Mouse (Mus musculus) hindbrain, postnatal 0 days (tissue): ENCODE data around the gene Tgds. TPM values are rescaled to one million over a fixed set of nuclear protein-coding genes. Genes with fewer than 3 reads are reported as not detected.

Experiments
- ATAC-seq: fragments of 200-750 bp; cut with Nextera tagmentation; 2 replicates; pipeline ENCODE4 v1.8.0; 2017; ENCODE audit warnings: mild to moderate bottlenecking, moderate TSS enrichment, moderate library complexity
- DNase-seq: peaks from one replicate; pipeline ENCODE4 v3.0.0-alpha.2; 2015; ENCODE audit warnings: low spot score
- H3K27ac ChIP-seq: fragments of 300-500 bp; sonication (generic); 2 replicates; pipeline ENCODE4 v1.5.1; 2014; ENCODE audit warnings: mild to moderate bottlenecking
- H3K27me3 ChIP-seq: fragments of 300-500 bp; sonication (generic); 2 replicates; pipeline ENCODE4 v1.6.1; 2014; ENCODE audit warnings: low read length, mixed read lengths; ENCODE audit not compliant: insufficient read depth
- H3K36me3 ChIP-seq: fragments of 300-500 bp; sonication (generic); 2 replicates; pipeline ENCODE4 v1.6.1; 2014; ENCODE audit warnings: low read length, mixed read lengths; ENCODE audit not compliant: insufficient read depth
- H3K4me1 ChIP-seq: fragments of 300-500 bp; sonication (generic); 2 replicates; pipeline ENCODE4 v1.6.1; 2014; ENCODE audit warnings: antibody characterized with exemption, low read length, mixed read lengths; ENCODE audit not compliant: insufficient read depth
- H3K4me2 ChIP-seq: fragments of 300-500 bp; sonication (generic); 2 replicates; pipeline ENCODE4 v1.6.1; 2014; ENCODE audit warnings: low read depth, mild to moderate bottlenecking, low read length, moderate library complexity, mixed read lengths
- H3K4me3 ChIP-seq: fragments of 300-500 bp; sonication (generic); 2 replicates; pipeline ENCODE4 v1.5.1; 2014; ENCODE audit warnings: low read length
- H3K9ac ChIP-seq: fragments of 300-500 bp; sonication (generic); replicated peaks from 2 replicates; pipeline ENCODE4 v1.6.1; 2014; ENCODE audit warnings: mild to moderate bottlenecking, low read length, moderate library complexity, mixed read lengths
- H3K9me3 ChIP-seq: fragments of 300-500 bp; sonication (generic); 2 replicates; pipeline ENCODE4 v1.6.1; 2016; ENCODE audit warnings: low read length, mixed read lengths
- CTCF ChIP-seq: IDR thresholded peaks from 2 replicates; pipeline ENCODE4 v1.5.1; 2016; ENCODE audit warnings: antibody characterized with exemption, control low read depth, low read depth
- WGBS: fragments of 180-500 bp; shearing (Covaris S2); extraction: QIAGEN DNeasy Blood & Tissue Kit; methylation state at CpG from one replicate; pipeline ENCODE4 v1.1.7; 2014; 5-methylcytosine and 5-hydroxymethylcytosine counted together
- polyA plus RNA-seq: library from polyadenylated mRNA; unstranded; fragments of >200 nt; fragmentation: Nextera tagmentation; extraction: Ambion mirVana; gene quantifications from 2 replicates; pipeline ENCODE4 v1.2.1, GENCODE M21; 2015
- total RNA-seq: library from RNA; depleted of rRNA; stranded (reverse); fragments of >200 nt; gene quantifications from 2 replicates; pipeline ENCODE4 v1.2.3, GENCODE M21; 2014; rRNA removed

Gene Tgds
- total RNA-seq (8.1 and 10.0 TPM in 2 replicates), polyA plus RNA-seq (8.8 and 10.3 TPM in 2 replicates)

DNA sequence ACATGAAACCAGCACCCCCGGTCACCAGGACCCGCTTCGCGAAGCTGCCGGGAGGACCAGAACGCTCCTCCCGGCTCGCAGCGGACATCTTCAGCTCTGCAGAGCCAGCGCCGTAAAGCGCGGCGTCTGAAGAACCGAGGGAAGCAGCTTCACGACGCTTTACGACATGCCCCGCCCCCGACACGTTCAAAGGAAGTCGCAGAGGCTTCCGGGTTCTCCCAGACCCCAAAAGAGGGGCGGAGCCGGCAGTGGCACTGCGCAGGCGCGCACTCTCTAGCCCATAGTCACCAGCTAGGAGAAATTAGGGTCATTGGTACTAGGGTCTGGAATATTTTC, at the start of gene Tgds:
Tgds (minus strand) TSS at position 114 of the 336 bp plus-strand sequence.
- H3K4me2 ChIP-seq = peak within 1 kb of the TSS; percentile 82
- peak within 1 kb of the TSS; percentile 68 for H3K27ac ChIP-seq
- peaks cover 15% of the 10 kb centered on the region for H3K4me1 ChIP-seq
- DNase-seq = peak; percentile 100
- peak; percentile 85 for ATAC-seq
- peak within 1 kb of the TSS; percentile 61 for H3K4me3 ChIP-seq
- no peaks in the 10 kb centered on the region for H3K9me3 ChIP-seq
- peak within 1 kb of the TSS; percentile 59 for H3K9ac ChIP-seq
- under 1% methylated on average over 28 of the region's 28 CpGs for WGBS
- no peak for TF ChIP-seq CTCF
- no peaks in the 10 kb centered on the region; the same call in 1 of the 2 replicates for H3K36me3 ChIP-seq
- H3K27me3 ChIP-seq = no peaks in the 10 kb centered on the region

DNA sequence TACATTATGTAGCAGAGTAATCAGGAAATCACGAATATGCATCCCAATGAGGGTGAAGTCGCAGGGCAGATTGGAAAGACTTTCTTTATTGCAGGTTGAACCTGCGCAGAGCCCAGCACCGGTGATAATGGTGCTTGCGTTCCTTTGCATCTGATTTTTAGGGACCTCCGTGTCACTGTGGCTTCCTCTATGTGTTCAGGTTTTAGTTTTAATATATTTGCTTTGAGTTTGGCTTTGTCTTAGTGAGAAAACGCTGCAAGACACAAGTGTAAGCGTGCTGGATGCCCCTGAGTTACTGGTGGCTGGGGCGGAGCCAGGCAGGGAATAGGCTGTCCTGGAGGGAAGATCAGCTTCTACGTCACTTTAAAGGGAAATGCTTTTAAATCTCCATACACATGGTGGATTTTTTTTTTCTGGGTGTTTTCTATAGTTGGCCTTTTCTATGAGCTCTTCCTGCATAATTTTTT, 48.2 kb upstream of the Tgds start:
- no peaks in the 10 kb centered on the region for H3K27me3 ChIP-seq
- WGBS = 3% methylated on average over 10 of the region's 10 CpGs
- H3K4me1 ChIP-seq = no peaks in the 10 kb centered on the region
- DNase-seq (peak; percentile 82), ATAC-seq (peak; percentile 67)
- TF ChIP-seq CTCF = no peak
- no peaks in the 10 kb centered on the region for H3K9me3 ChIP-seq
- no peaks in the 10 kb centered on the region for H3K36me3 ChIP-seq
- peak overlapping the region; percentile 43 for H3K4me3 ChIP-seq
- H3K9ac ChIP-seq = peak overlapping the region; percentile 45
- peak overlapping the region; percentile 67 for H3K4me2 ChIP-seq
- peak overlapping the region; percentile 23 for H3K27ac ChIP-seq

DNA sequence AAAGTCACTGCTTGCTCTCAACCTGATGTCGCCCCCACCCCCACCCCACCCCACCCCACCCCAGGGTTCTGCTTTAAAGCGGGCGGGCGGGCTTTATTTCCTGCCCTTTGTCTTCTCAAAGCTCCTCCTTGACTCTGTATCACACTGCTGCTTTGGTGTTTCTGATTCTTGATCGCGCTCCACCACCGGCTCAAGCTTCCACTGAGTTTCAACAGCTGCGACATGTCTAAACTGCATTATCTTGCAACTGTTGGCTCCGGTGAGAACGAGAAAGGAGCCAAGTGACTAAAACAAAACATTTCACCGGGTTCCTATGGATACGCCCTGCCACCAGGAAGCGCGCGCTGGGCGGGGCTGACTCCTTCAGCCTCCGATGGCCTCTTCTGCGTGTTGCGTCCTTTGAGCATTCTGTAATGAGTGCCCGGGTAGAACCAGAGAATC, 47.6 kb upstream of the Tgds start:
- ATAC-seq = peak; percentile 89
- peak overlapping the region; percentile 45 for H3K9ac ChIP-seq
- no peak for TF ChIP-seq CTCF

DNA sequence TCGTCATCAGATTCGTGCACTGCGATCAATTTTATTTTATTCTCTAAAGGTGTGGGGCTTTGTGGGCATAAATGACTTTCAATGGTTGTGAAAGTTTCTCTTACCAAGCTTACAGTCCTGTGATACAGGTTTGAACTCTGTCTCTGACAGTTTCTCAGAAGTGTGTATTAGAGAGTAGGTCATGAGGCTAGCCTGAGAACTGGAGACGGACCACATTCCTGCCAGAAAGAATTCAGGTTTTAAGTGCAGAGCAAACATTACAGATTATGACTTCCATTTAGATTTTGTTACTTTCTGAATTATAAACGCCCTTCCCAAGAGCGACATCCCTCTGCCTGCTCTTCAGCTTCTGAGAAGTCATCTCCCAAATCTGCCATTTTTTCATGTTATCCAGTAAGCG, 47.1 kb upstream of the Tgds start:
- Histone ChIP-seq H3K4me1 (no peaks in the 10 kb centered on the region), H3K9ac (peak overlapping the region; percentile 45; the same call in 1 of the 2 replicates), H3K9me3 (no peaks in the 10 kb centered on the region), H3K27ac (peak overlapping the region; percentile 23; the same call in 1 of the 2 replicates), H3K27me3 (no peaks in the 10 kb centered on the region), H3K4me2 (peak overlapping the region; percentile 67), H3K4me3 (peak overlapping the region; percentile 43), H3K36me3 (no peaks in the 10 kb centered on the region)
- no peak for DNase-seq
- peak; percentile 30 for ATAC-seq
- no peak for TF ChIP-seq CTCF
- 31% methylated on average over 7 of the region's 7 CpGs for WGBS

More for the DNA sequence above, 47.6 kb upstream of the Tgds start:
- peak overlapping the region; percentile 23 for H3K27ac ChIP-seq
- H3K4me3 ChIP-seq = peak overlapping the region; percentile 43
- H3K27me3 ChIP-seq = no peaks in the 10 kb centered on the region
- no peaks in the 10 kb centered on the region for H3K36me3 ChIP-seq
- no peaks in the 10 kb centered on the region for H3K4me1 ChIP-seq
- H3K4me2 ChIP-seq = peak overlapping the region; percentile 67
- peak; percentile 77 for DNase-seq
- no peaks in the 10 kb centered on the region for H3K9me3 ChIP-seq
- WGBS = under 1% methylated on average over 20 of the region's 20 CpGs

DNA sequence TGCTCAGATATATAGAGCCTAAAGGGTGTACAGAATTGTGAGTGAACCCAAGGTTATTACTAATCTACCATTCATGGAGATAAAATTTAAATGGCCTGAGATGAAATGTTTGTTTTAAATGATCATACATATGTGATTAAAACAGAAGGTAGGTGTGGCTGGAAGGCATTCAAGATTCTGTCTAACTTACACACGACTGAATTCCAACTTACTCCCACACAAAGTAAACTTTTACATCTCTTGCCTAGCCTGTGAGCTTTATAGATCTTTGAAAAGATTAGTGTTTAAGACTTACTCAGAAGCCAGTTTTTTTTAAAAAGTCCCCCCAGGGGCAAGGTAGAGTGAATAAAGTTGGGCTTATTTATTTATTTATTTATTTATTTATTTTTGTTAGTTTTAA, 46.7 kb upstream of the Tgds start:
- H3K27me3 ChIP-seq = no peaks in the 10 kb centered on the region
- H3K4me3 ChIP-seq = no peak overlapping the region
- DNase-seq (no peak), ATAC-seq (no peak)
- TF ChIP-seq CTCF = no peak
- H3K36me3 ChIP-seq = no peaks in the 10 kb centered on the region
- no peak overlapping the region for H3K9ac ChIP-seq
- no peaks in the 10 kb centered on the region for H3K4me1 ChIP-seq
- no peaks in the 10 kb centered on the region for H3K9me3 ChIP-seq
- WGBS = 36% methylated on average over 1 of the region's 1 CpGs
- H3K4me2 ChIP-seq = no peak overlapping the region
- no peak overlapping the region for H3K27ac ChIP-seq

DNA sequence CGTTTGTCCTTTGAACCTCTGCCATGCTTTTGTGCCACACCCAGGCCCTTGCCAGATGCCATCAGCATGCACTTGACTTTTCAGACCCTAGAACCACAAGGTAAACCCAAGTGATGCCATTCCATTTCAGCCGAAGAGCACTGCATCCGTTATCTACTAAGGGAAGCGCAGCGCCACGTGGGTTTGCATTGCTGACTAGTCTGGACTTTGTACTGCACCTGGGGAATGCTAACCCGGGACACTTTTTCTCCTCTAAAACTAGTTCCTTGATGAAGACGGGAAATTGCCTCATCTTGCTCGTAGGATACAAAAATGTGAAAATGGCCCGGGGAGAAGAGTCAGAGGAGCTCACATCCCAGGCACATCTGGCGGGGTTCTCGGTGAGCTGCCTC, 43.1 kb upstream of the Tgds start:
- Histone ChIP-seq H3K9ac (no peak overlapping the region), H3K4me2 (no peak overlapping the region), H3K36me3 (no peaks in the 10 kb centered on the region), H3K27me3 (no peaks in the 10 kb centered on the region), H3K4me1 (no peaks in the 10 kb centered on the region), H3K4me3 (no peak overlapping the region), H3K9me3 (no peaks in the 10 kb centered on the region), H3K27ac (no peak overlapping the region)
- TF ChIP-seq CTCF = no peak
- no peak for DNase-seq
- 90% methylated on average over 12 of the region's 12 CpGs for WGBS
- no peak for ATAC-seq

DNA sequence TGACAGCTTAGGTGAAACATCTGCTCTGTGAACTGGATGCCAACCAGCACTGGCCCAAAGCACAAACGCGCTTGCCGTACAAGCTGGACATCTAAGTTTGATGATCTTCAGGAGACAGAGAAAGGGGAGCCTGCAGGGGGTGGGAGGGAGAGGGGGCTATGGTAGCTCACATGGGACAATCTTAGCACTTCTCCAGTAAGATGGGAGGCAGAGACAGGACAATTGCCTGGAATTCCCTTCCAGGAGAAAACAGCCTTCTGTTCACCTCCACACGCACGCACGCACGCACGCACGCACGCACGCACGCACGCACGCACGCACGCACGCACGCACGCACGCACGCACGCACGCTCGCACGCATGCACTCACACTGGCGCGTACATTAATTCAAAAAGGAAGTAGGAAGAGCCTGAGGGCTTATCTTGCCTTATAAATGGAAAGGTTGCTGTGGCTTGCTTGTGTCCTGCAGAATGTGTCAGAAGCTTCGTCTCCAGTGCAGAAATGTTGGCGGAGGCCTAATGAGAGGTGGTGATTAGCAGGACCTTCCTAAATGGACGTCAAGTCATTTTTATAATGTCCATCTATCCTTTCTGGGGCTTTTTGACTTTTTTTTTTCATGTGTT, 42.6 kb upstream of the Tgds start:
- Histone ChIP-seq H3K36me3 (no peaks in the 10 kb centered on the region), H3K9ac (no peak overlapping the region), H3K4me2 (no peak overlapping the region), H3K27me3 (no peaks in the 10 kb centered on the region), H3K9me3 (no peaks in the 10 kb centered on the region), H3K4me1 (no peaks in the 10 kb centered on the region), H3K27ac (no peak overlapping the region), H3K4me3 (no peak overlapping the region)
- no peak for ATAC-seq
- DNase-seq = no peak
- WGBS = 92% methylated on average over 30 of the region's 30 CpGs
- no peak for TF ChIP-seq CTCF
